7 mouse cellular contexts compared by ENCODE assay signal in genomic region chr5:30647815-30648560, GRCm38 (mm10). TPM values are rescaled to one million over a fixed set of nuclear protein-coding genes. Genes with fewer than 3 reads are reported as not detected.
A peak's percentile ranks its signal among the peaks of the same experiment; 100 is the strongest.
DNase-seq lines count a peak whose midpoint lies in the region; ATAC-seq and TF ChIP-seq lines count a peak whose summit lies in the region.

Gene Slc35f6, plus strand, starts transcription at chr5:30647933.

- no peaks in the 10 kb centered on the region for H3K36me3 ChIP-seq in embryonic facial prominence, embryonic 11.5 days (replicated peaks; ENCODE audit: control insufficient read depth, insufficient read depth, low read depth, low read length)
- H3K36me3 ChIP-seq in kidney, adult 2 months (ENCODE audit: control insufficient read depth, insufficient read depth, low read length), result no peaks in the 10 kb centered on the region
- 0 out of 2 replicates have a peak, but pooled peaks cover 5% of the 10 kb centered on the region for H3K36me3 ChIP-seq in limb, embryonic 12.5 days
- H3K36me3 ChIP-seq in midbrain, embryonic 15.5 days (replicated peaks), result no peaks in the 10 kb centered on the region
- no peaks in the 10 kb centered on the region; the same call in 1 of the 2 replicates for H3K36me3 ChIP-seq in spleen, adult 2 months (ENCODE audit: control insufficient read depth, insufficient read depth, low read length)

- H3K4me2 ChIP-seq in embryonic facial prominence, embryonic 11.5 days (ENCODE audit: low read depth, low read length), result peak within 1 kb of the TSS; percentile 81
- H3K4me2 ChIP-seq in limb, embryonic 12.5 days, result peak within 1 kb of the TSS; percentile 91
- H3K4me2 ChIP-seq in midbrain, embryonic 15.5 days, result peak within 1 kb of the TSS; percentile 89

- no peaks in the 10 kb centered on the region for H3K9me3 ChIP-seq in embryonic facial prominence, embryonic 11.5 days (replicated peaks; ENCODE audit: control insufficient read depth, low read length)
- no peaks in the 10 kb centered on the region for H3K9me3 ChIP-seq in limb, embryonic 12.5 days
- no peaks in the 10 kb centered on the region for H3K9me3 ChIP-seq in midbrain, embryonic 15.5 days

- peak; percentile 97 for DNase-seq in adrenal gland, postnatal 14 days
- DNase-seq in embryonic facial prominence, embryonic 11.5 days (ENCODE audit: low spot score), result peak; percentile 91
- DNase-seq in heart, adult 11 months, result peak; percentile 100
- peak; percentile 96 for DNase-seq in kidney, adult 2 months
- DNase-seq in spleen, adult 2 months (ENCODE audit: low read depth in 1 of 2, low spot score in 2 of 2), result peak; percentile 49 to 93

- WGBS in embryonic facial prominence, embryonic 11.5 days, result under 1% methylated on average over 38 of the region's 38 CpGs
- WGBS in kidney, adult 2 months, result under 1% methylated on average over 38 of the region's 38 CpGs
- WGBS in limb, embryonic 12.5 days, result under 1% methylated on average over 38 of the region's 38 CpGs
- under 1% methylated on average over 38 of the region's 38 CpGs for WGBS in midbrain, embryonic 15.5 days
- WGBS in spleen, adult 2 months, result under 1% methylated on average over 38 of the region's 38 CpGs

- TF ChIP-seq CTCF in kidney, adult 2 months (conservative IDR thresholded peaks at IDR 0.05; ENCODE audit: insufficient read depth, insufficient read length, low read depth, low read length), result no peak
- TF ChIP-seq CTCF in spleen, adult 2 months (IDR thresholded peaks at IDR 0.05; ENCODE audit: extremely low read depth, insufficient read depth, insufficient read length, insufficient replicate concordance), result no peak

- H3K4me3 ChIP-seq in embryonic facial prominence, embryonic 11.5 days (ENCODE audit: low read depth, low read length), result peak within 1 kb of the TSS; percentile 68
- H3K4me3 ChIP-seq in kidney, adult 2 months (ENCODE audit: insufficient read depth, low read depth, low read length), result peak within 1 kb of the TSS; percentile 88
- peak within 1 kb of the TSS; percentile 81 for H3K4me3 ChIP-seq in limb, embryonic 12.5 days (replicated peaks)
- H3K4me3 ChIP-seq in midbrain, embryonic 15.5 days, result peak within 1 kb of the TSS; percentile 56
- H3K4me3 ChIP-seq in spleen, adult 2 months (ENCODE audit: extremely low read depth, insufficient read depth, insufficient read length), result peak within 1 kb of the TSS; percentile 88

- no peaks in the 10 kb centered on the region for H3K4me1 ChIP-seq in embryonic facial prominence, embryonic 11.5 days (ENCODE audit: control insufficient read depth, insufficient read depth, low read length)
- peaks cover 11% of the 10 kb centered on the region; the same call in 1 of the 2 replicates for H3K4me1 ChIP-seq in kidney, adult 2 months (ENCODE audit: control insufficient read depth, insufficient read depth, low read length)
- H3K4me1 ChIP-seq in limb, embryonic 12.5 days (replicated peaks), result peaks cover 17% of the 10 kb centered on the region
- peaks cover 21% of the 10 kb centered on the region for H3K4me1 ChIP-seq in midbrain, embryonic 15.5 days
- H3K4me1 ChIP-seq in spleen, adult 2 months (ENCODE audit: control insufficient read depth, insufficient read depth, insufficient read length), result peaks cover 10% of the 10 kb centered on the region; the same call in 1 of the 2 replicates

- peak; percentile 74 for ATAC-seq in embryonic facial prominence, embryonic 11.5 days (replicated peaks; ENCODE audit: insufficient number of reproducible peaks, low FRiP score, low TSS enrichment, low read depth)
- ATAC-seq in limb, embryonic 12.5 days (ENCODE audit: insufficient number of reproducible peaks, insufficient read depth, low FRiP score, low TSS enrichment, low read depth), result peak; percentile 89
- peak; percentile 96 for ATAC-seq in midbrain, embryonic 15.5 days (replicated peaks)

- no peaks in the 10 kb centered on the region for H3K27me3 ChIP-seq in embryonic facial prominence, embryonic 11.5 days (ENCODE audit: control insufficient read depth, insufficient read depth, low read length)
- H3K27me3 ChIP-seq in kidney, adult 2 months (replicated peaks; ENCODE audit: control insufficient read depth, insufficient read depth, low read length), result no peaks in the 10 kb centered on the region
- H3K27me3 ChIP-seq in limb, embryonic 12.5 days, result no peaks in the 10 kb centered on the region
- H3K27me3 ChIP-seq in midbrain, embryonic 15.5 days (replicated peaks), result no peaks in the 10 kb centered on the region
- H3K27me3 ChIP-seq in spleen, adult 2 months (ENCODE audit: control insufficient read depth, insufficient read depth, low read length), result no peaks in the 10 kb centered on the region

- peak within 1 kb of the TSS; percentile 13; the same call in 1 of the 2 replicates for H3K27ac ChIP-seq in embryonic facial prominence, embryonic 11.5 days (replicated peaks; ENCODE audit: low read depth, low read length)
- peak within 1 kb of the TSS; percentile 28; the same call in 1 of the 2 replicates for H3K27ac ChIP-seq in kidney, adult 2 months (ENCODE audit: insufficient read depth, low read depth, low read length)
- peak within 1 kb of the TSS; percentile 60; the same call in 1 of the 2 replicates for H3K27ac ChIP-seq in limb, embryonic 12.5 days
- peak within 1 kb of the TSS; percentile 74 for H3K27ac ChIP-seq in midbrain, embryonic 15.5 days
- peak within 1 kb of the TSS; percentile 55 for H3K27ac ChIP-seq in spleen, adult 2 months (ENCODE audit: insufficient read depth, low read length)

- TF ChIP-seq POLR2A in kidney, adult 2 months (IDR thresholded peaks at IDR 0.05; ENCODE audit: low read depth, low read length), result peak; percentile 62
- TF ChIP-seq POLR2A in spleen, adult 2 months (IDR thresholded peaks at IDR 0.05; ENCODE audit: low read depth, low read length), result peak; percentile 16; the same call in 1 of the 2 replicates

- H3K9ac ChIP-seq in embryonic facial prominence, embryonic 11.5 days (replicated peaks; ENCODE audit: low read length), result peak within 1 kb of the TSS; percentile 73
- peak within 1 kb of the TSS; percentile 67 for H3K9ac ChIP-seq in limb, embryonic 12.5 days (replicated peaks)
- peak within 1 kb of the TSS; percentile 54 for H3K9ac ChIP-seq in midbrain, embryonic 15.5 days

RNA-seq across cellular contexts. Expression of gene Slc35f6, which starts in this region (rescaled TPM):
- total RNA-seq in adrenal gland, postnatal 14 days (2021), result 33.9 and 38.9 TPM in 2 replicates
- polyA plus RNA-seq in embryonic facial prominence, embryonic 11.5 days (2014; fragmentation: Nextera tagmentation; extraction: Ambion mirVana), result 22.0 and 23.5 TPM in 2 replicates
- polyA plus RNA-seq in kidney, adult 2 months (2012; rRNA removed), result 51.2 and 70.6 TPM in 2 replicates
- 19.9 and 22.1 TPM in 2 replicates for polyA plus RNA-seq in limb, embryonic 12.5 days (2016; fragmentation: Nextera tagmentation; extraction: Ambion mirVana)
- 33.0 and 33.1 TPM in 2 replicates for polyA plus RNA-seq in midbrain, embryonic 15.5 days (2015; fragmentation: Nextera tagmentation; extraction: Ambion mirVana)
- polyA plus RNA-seq in spleen, adult 2 months (2012; rRNA removed), result 56.6 and 78.5 TPM in 2 replicates

Comparison
In these comparisons a context has a peak if more than half of its experiments do, and no peak if none do; other contexts are left out.
1. Peak in every context shown above with its lines: DNase-seq, ATAC-seq, H3K4me3 ChIP-seq and H3K27ac ChIP-seq.
2. H3K27ac ChIP-seq: peak in every context shown above with its lines; median percentile 74 in midbrain, embryonic 15.5 days; 60 in limb, embryonic 12.5 days; 55 in spleen, adult 2 months; 28 in kidney, adult 2 months; 13 in embryonic facial prominence, embryonic 11.5 days.